Mouse (Mus musculus): ENCODE data around the gene Lrrc7. TPM values are rescaled to one million over a fixed set of nuclear protein-coding genes. Genes with fewer than 3 reads are reported as not detected.

Gene Lrrc7
- polyA plus RNA-seq (2012; rRNA removed), result 0.03 and 0.24 TPM in 2 replicates

DNA sequence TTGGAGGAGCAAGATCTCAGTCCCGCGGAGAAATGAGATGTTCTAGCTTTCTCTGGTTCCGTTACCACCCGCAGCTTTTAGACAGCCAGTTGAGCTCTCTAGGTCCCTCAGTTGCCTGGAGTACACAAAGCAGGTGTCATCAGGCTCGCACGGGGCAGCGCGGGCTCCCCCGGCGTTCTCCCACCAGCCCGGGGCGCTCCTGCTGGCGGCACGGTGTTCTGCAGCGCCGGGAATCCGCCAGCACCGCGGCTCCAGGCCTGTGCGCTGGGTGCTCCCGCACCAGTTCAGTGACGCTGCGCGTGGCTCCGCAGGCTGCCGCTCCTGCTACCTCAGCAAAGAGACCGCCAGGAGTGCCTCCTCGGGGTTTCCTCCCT lies at the start of gene Lrrc7:
Lrrc7 (minus strand) TSS at position 235 of the 374 bp plus-strand sequence.

DNA sequence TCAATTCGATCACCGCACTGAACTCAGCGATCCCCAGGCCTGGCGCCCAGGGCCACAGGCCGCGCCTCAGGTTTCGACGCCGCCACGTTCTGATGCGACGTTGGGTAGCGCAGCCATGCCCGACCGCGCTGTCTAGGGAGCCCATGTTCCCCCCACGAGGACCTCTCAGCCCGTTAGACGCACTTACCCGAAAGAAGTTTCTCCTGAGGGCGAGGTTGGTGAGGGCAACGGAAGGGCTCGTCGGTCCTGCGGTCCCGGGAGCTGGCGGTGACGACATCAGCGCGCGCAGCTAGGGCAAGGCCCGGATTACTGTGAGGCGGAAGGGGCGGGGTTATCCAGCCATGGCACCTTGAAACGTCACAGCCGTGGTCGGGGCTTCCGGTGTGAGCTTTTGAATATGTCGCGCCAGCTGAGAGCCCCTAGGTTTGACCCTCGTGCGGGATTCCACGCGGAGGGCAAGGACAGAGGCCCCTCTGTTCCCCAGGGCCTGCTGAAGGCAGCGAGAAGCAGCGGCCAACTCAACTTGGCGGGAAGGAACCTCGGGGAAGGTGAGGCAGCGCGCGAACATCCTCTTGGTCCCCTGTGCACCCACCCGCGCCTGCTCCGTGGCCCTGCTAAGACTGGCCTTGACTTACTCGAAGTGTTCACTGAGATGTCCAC lies 525.6 kb downstream of the Lrrc7 start, which contains the start of the genes Srsf11 and Lrrc40:
Srsf11 (minus strand) TSS at position 311 of the 660 bp plus-strand sequence.
Lrrc40 (plus strand) TSS at position 334 of the 660 bp plus-strand sequence.

Measured in stomach, adult 2 months (tissue).